Mouse (Mus musculus) heart, adult 11 months (tissue): ENCODE results near the gene Sarm1.

Experiments
- DNase-seq: peaks from one replicate; pipeline ENCODE4 v3.0.0; 2022

Gene Sarm1

GRCm38 (mm10) chr11:78512025-78512957, 14.7 kb upstream of the Sarm1 start, which contains the start of the genes Tmem199 and Poldip2:
Tmem199 (minus strand) TSS chr11:78512172.
Poldip2 (plus strand) TSS chr11:78512193.
- peak; percentile 99 for DNase-seq

DNA sequence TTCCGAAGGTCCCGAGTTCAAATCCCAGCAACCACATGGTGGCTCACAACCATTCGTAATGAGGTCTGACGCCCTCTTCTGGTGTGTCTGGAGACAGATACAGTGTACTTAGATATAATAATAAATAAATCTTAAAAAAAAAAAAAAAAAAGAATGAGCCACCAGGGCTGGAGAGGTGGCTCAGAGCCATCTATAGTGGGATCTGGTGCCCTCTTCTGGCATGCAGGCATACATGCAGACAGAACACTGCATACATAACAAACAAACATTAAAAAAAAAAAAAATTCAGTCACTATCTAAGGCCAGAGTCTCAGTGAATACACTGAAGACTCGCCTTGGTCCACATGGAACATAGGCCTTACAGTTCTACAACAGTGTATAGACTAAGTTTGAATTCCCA, 11.6 kb upstream of the Sarm1 start:
- no peak for DNase-seq

DNA sequence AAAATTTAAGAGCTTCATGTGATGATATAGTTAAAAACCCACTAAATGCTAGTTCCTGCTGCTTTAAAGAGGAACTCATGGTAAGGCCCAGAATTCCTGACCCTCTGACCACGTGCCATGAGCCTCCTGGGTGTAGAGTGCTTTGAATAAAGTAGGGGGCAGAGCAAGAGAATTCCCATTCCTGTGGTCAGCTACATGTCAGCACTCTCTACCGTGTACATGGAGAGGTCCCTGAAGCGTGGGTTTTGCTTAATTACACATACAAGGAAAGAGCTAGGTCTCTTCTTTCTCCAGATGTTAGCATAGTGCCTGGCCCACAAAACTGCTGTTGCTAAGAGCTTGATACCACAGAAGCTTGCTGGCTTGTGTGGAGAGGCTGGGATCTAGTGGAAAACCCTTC, 7.9 kb upstream of the Sarm1 start:
- DNase-seq = no peak

GRCm38 (mm10) chr11:78502909-78503650, 5.5 kb upstream of the Sarm1 start, which contains the start of gene Sebox:
Sebox (plus strand) TSS chr11:78503447.
- peak; percentile 88 for DNase-seq

DNA sequence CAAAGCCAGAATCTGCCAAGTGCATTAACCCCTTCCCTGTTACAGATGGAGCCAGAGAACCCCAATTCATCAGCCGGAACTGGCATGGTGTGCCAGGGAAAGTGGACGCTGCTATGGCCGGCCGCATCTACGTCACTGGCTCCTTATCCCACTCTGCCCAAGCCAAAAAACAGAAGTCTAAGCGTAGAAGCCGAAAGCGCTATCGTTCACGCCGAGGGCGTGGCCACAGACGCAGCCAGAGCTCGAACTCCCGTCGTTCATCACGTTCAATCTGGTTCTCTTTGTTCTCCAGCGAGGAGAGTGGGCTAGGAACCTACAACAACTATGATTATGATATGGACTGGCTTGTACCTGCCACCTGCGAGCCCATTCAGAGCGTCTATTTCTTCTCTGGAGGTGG, 4.0 kb upstream of the Sarm1 start:
- no peak for DNase-seq

DNA sequence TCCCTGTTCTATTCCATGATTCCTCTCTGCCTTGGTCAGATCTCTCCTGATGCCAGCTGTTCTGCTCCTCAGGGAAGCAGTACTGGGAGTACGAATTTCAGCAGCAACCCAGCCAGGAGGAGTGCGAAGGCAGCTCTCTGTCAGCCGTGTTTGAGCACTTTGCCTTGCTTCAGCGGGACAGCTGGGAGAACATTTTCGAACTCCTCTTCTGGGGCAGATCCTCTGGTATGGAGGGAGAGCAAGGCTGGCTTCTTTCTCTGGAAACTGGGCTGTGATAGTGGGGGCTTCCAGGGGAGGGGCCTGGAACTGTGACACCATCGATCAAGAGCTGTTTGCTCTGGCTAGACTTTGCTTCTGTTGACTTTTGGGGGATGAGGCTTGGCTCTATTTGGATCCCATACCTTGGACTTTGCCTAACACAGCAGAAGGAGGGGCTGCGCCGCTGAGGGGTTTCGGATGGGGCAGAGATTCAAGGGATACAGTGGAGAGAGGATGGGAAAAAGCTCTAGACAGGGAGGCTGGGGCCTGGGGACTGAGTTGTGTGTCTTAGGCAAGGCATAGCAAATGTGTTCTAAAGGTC, 3.2 kb upstream of the Sarm1 start:
- peak; percentile 87 for DNase-seq

DNA sequence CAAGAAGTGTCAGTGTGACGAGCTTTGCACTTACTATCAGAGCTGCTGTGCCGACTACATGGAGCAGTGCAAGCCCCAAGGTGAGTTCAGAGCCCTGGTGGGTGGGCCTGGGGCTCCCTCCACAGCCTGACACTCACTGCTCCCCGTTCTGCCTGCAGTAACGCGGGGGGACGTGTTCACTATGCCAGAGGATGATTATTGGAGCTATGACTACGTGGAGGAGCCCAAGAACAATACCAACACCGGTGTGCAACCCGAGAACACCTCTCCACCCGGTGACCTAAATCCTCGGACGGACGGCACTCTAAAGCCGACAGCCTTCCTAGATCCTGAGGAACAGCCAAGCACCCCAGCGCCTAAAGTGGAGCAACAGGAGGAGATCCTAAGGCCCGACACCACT, 2.0 kb upstream of the Sarm1 start:
- no peak for DNase-seq

DNA sequence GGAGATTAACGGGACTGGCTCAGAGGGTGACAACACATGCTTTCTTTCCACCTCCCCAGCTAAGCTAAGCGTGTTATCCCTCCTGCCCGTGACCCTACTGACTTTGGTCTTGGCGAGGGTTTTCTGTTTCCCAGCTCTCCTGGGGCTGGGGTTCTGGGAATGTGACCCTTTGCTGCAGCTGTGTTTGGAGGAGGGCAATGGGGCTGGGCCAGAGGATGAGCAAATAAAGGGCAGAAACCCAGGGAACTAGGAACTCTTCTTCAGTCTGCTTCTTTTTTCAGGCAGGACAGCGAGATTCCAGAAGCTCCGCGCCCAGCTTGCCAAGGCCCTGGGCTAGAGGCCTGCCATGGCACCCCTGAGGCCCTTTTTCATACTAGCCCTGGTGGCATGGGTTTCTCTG, 1.4 kb upstream of the Sarm1 start, which contains the start of gene Vtn:
TSS of gene Vtn (plus strand) at position 88 of the 400 bp plus-strand sequence.
- DNase-seq = peak; percentile 98

DNA sequence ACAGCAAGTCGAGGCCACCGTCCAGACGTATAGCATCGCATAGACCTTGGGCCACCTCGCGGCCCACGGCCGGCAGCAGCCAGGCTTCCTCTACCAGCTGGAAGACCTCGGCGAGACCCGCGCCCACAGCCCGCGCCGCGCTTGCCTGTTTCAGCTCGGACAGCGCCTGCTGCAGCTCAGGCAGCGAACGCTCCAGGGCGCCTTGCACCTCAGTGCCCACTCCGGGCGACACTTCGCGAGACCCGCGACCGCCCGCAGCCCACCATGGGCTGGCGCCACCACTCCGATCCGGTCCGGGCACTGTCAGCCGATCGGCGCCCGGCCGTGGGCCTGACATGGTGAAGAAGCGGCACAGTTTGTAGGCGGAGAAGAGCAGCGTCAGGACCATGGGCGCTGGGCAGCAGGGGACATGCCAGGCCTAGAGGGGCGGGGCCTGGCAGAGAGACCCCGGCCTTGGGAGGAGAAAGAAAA, 448 bp downstream of the Sarm1 start:
- peak; percentile 93 for DNase-seq

GRCm38 (mm10) chr11:78495904-78496303, 1.6 kb downstream of the Sarm1 start:
- DNase-seq = no peak

DNA sequence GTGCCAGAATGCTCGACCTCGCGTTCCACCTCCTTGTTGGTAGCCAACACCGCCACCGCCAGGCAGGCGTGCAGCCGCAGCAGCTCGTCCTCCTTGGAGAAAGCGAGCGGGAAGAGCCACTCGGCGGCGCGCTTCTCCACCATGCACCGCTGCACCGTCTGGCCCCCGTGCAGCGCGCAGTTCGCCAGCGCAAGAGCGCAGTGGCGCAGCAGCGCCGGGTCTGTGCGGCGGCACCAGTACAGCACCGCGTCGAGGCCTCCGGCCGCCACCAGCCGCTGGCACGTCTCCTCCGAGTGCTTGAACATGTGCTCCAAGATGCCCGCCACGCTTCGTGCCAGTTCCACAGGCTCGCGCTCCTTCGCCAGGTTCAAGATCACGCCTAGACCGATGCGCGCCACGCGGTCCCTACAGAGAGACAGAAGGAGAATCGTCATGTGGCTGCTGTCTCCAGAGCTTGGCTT, 6.7 kb downstream of the Sarm1 start:
- peak; percentile 90 for DNase-seq

- DNase-seq = peak; percentile 92
These were observed 9.4 kb downstream of the Sarm1 start for GRCm38 (mm10) chr11:78488168-78488567.

GRCm38 (mm10) chr11:78483639-78484038, 13.9 kb downstream of the Sarm1 start:
- DNase-seq = no peak

DNA sequence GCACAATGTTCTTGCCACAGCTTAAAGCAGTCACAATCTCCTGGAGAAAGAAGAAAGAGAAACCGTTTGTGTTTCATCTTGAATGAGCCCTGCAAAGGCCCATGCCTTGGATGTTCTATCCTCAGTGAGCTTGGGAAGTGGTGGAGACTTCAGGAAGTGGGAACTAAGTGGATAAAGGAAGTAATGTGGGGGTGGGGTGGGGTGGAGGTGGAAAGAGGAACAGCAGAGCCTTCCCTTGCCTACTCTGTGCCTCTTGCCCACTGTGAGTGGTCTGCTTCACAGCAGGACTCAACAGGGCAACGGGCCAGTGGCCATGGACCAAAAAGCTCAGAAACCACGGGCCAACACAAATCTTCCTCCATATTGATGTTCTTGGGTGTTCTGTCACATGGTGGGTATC, 22.3 kb downstream of the Sarm1 start:
- no peak for DNase-seq

DNA sequence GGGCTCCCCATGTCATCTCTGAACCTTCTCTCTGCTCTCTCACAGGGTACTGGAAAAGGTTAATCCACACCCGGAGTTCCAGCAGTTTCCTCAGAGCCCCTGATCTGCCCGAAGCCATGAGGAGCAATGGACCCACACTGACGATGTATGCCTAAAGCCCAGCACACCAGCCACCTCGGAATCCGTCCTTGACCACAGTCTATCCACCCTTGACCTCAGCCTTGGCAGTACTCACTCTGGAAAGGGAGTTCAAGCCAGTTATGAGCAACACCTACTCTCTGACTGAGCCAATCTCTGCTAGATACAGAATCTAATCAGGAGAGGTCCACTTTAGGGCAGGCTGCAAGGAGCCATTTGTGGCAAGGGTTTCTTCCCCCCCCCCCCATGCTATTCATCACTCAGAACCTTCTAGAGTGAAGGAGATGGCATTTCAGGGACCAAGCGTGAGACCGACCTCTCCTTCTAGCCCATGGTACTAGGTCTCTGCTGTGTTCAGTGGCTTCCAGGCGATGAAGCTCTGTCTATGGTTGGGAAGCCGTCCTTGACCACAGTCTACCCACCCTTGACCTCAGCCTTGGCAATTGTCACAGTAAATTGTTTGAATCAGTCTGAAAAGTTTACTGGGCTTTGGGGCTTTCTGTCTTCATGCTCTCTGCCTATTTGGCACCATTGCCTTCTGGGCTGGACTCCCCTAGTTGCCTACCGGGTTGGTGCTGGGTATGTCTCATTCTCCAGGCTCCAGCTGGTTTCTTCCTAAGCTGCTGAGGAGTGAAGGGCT, 26.0 kb downstream of the Sarm1 start:
- no peak for DNase-seq

DNA sequence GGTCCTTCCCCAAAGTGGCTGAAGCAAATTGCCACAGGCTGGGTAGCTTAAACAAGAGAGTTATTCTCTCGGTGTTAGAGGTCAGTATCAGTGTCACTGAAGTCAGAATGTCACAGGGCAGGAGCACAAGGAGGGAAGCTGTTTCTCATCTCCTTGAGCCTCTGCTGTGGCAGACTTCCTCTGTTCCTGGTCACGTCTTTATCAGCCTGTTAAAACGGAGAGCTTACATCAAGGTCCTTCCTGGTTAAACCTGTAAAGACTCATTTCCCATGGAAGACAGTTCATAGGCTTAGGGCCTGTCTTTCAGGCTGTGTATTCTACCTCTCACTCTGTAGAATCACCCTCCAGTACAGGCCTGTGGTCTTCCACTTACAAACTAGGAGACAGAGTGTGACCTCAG, 29.6 kb downstream of the Sarm1 start:
- no peak for DNase-seq

GRCm38 (mm10) chr11:78467515-78467914, 30.0 kb downstream of the Sarm1 start:
- no peak for DNase-seq

GRCm38 (mm10) chr11:78466242-78466912, 31.2 kb downstream of the Sarm1 start:
- no peak for DNase-seq

- peak; percentile 98 for DNase-seq
These were observed 31.9 kb downstream of the Sarm1 start, which contains the start of gene Slc46a1 for GRCm38 (mm10) chr11:78465568-78466180. Slc46a1 (plus strand) TSS chr11:78465697.

- DNase-seq = no peak
These were observed 32.4 kb downstream of the Sarm1 start for GRCm38 (mm10) chr11:78465116-78465515.
